Mouse (Mus musculus): ENCODE results near the gene Rsl1d1. TPM values are rescaled to one million over a fixed set of nuclear protein-coding genes. Genes with fewer than 3 reads are reported as not detected.
"Not testable (repeated sequence)": the region's sequence is repeated elsewhere in the genome, so short reads cannot be mapped to it uniquely, and the experiment has no call there.

Gene Rsl1d1
- polyA plus RNA-seq, 1 experiment from 2014 or later, result 127 TPM

DNA sequence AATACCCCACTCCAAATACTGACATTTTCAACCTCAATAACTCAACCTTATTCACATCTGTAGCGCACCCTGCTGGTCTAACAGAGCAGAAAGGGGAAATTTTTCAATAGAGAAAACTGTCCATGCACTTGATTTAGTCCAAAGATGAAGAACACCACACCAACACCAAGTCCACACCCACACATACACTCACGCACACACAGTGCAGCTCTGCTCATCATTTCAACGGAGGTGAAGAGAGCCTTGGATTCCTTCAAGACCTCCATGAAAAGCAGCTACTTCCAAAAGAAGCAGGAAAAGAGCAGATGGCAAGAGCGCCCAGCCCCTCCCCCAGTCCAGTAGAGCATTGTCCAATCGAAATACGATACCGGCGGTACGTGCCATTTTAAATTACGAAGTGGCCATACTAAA lies 28.5 kb downstream of the Rsl1d1 start:
- peaks cover 18% of the 10 kb centered on the region for H3K4me1 ChIP-seq (ENCODE audit: control insufficient read depth, insufficient read depth, low read length)
- no peak overlapping the region for H3K27ac ChIP-seq (ENCODE audit: low read length)
- H3K27me3 ChIP-seq (ENCODE audit: control insufficient read depth, insufficient read depth, low read depth, low read length), result no peaks in the 10 kb centered on the region
- peak overlapping the region; percentile 52 for H3K9ac ChIP-seq (ENCODE audit: low read depth, low read length)
- H3K4me3 ChIP-seq (ENCODE audit: low read depth, low read length), result peak overlapping the region; percentile 58
- no peaks in the 10 kb centered on the region for H3K9me3 ChIP-seq (replicated peaks; ENCODE audit: control insufficient read depth, low read length, poor library complexity, severe bottlenecking)
- H3K36me3 ChIP-seq (ENCODE audit: control insufficient read depth, insufficient read depth, low read length), result no peaks in the 10 kb centered on the region
- WGBS, result 9% methylated on average over 10 of the region's 10 CpGs
- ATAC-seq, result no peak
- peak overlapping the region; percentile 75 for H3K4me2 ChIP-seq (ENCODE audit: low read length)

DNA sequence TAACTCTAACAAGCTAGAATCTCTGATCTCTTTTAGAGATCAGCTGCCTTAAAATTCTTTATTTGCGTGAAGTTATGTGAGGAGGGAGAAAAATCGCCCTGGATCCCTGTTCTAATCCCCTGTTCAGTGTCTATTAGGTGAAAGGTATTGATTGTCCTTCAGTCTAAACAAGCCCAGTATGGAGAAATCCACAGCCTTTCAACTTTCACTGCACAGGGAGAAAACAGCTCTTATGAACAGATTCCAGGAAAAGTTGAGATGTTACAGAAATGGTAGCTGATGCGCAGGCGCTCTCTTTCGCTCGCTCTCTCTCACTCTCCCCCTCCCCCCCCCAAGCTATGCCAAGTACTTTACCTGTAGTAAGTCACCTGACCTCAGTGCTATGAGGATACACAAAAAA lies 31.5 kb downstream of the Rsl1d1 start:
- H3K4me2 ChIP-seq (ENCODE audit: low read length), result no peak overlapping the region
- no peaks in the 10 kb centered on the region for H3K27me3 ChIP-seq (ENCODE audit: control insufficient read depth, insufficient read depth, low read depth, low read length)
- ATAC-seq, result no peak
- no peak overlapping the region for H3K27ac ChIP-seq (ENCODE audit: low read length)
- peaks cover 10% of the 10 kb centered on the region for H3K4me1 ChIP-seq (ENCODE audit: control insufficient read depth, insufficient read depth, low read length)
- no peak overlapping the region for H3K9ac ChIP-seq (ENCODE audit: low read depth, low read length)
- H3K4me3 ChIP-seq (ENCODE audit: low read depth, low read length), result no peak overlapping the region
- no peaks in the 10 kb centered on the region for H3K9me3 ChIP-seq (replicated peaks; ENCODE audit: control insufficient read depth, low read length, poor library complexity, severe bottlenecking)
- H3K36me3 ChIP-seq (ENCODE audit: control insufficient read depth, insufficient read depth, low read length), result no peaks in the 10 kb centered on the region
- WGBS, result 92% methylated on average over 6 of the region's 6 CpGs

DNA sequence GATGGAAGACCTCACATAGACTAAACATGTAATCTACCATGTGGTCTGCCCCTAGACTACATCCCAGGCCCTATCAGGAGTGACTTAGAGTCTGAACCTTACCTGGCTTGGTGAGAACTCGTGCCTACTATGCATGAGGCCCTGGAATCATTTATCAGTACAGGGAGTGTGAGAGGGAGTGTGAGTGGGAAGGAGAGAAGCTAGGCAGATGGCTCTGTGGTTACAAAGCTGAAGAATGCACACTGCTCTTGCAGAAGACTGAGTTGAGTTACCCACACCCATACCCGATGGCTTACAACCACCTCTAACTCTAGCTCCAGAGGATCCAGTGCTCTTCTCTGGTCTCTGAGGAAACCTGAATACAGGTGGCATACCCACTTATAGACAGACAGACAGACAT lies 36.7 kb downstream of the Rsl1d1 start:
- H3K4me2 ChIP-seq (ENCODE audit: low read length), result no peak overlapping the region
- no peak for ATAC-seq
- H3K27me3 ChIP-seq (ENCODE audit: control insufficient read depth, insufficient read depth, low read depth, low read length), result no peaks in the 10 kb centered on the region
- peaks cover 7% of the 10 kb centered on the region for H3K36me3 ChIP-seq (ENCODE audit: control insufficient read depth, insufficient read depth, low read length)
- 98% methylated on average over 2 of the region's 2 CpGs for WGBS
- no peaks in the 10 kb centered on the region for H3K9me3 ChIP-seq (replicated peaks; ENCODE audit: control insufficient read depth, low read length, poor library complexity, severe bottlenecking)
- no peak overlapping the region for H3K4me3 ChIP-seq (ENCODE audit: low read depth, low read length)
- no peaks in the 10 kb centered on the region for H3K4me1 ChIP-seq (ENCODE audit: control insufficient read depth, insufficient read depth, low read length)
- H3K9ac ChIP-seq (ENCODE audit: low read depth, low read length), result no peak overlapping the region
- H3K27ac ChIP-seq (ENCODE audit: low read length), result no peak overlapping the region

DNA sequence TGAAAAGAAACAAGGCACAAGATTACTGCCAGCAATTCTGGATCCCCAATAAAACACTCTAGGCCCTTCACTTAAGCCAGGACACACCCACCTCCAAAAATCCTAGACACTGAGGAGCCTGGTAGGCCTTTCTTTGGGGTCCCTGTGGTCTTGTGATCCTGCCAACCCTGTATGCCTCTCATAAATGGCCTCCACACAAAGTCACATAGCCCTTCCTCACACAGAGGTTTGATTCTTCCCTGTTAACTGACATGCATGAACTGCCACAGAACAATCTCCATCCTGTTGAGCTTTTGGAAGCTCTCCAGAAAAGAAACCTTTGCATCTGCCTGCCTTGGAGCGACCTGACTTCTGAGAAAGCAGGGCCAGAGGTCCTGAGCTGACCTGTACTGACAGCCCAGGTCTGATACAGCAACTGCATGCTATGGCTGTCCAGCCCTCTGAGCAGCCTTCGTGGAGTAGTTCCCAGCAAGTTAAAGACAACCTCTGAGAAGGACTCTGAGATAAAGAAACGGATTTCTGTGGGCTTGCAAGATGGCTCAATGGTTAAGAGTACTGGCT lies 38.4 kb downstream of the Rsl1d1 start:
- H3K4me2 ChIP-seq (ENCODE audit: low read length), result no peak overlapping the region
- no peak overlapping the region for H3K4me3 ChIP-seq (ENCODE audit: low read depth, low read length)
- ATAC-seq, result no peak
- H3K9ac ChIP-seq (ENCODE audit: low read depth, low read length), result no peak overlapping the region
- H3K36me3 ChIP-seq (ENCODE audit: control insufficient read depth, insufficient read depth, low read length), result peaks cover 8% of the 10 kb centered on the region
- no peak overlapping the region for H3K27ac ChIP-seq (ENCODE audit: low read length)
- 84% methylated on average over 3 of the region's 3 CpGs for WGBS
- no peaks in the 10 kb centered on the region for H3K4me1 ChIP-seq (ENCODE audit: control insufficient read depth, insufficient read depth, low read length)
- no peaks in the 10 kb centered on the region for H3K27me3 ChIP-seq (ENCODE audit: control insufficient read depth, insufficient read depth, low read depth, low read length)
- no peaks in the 10 kb centered on the region for H3K9me3 ChIP-seq (replicated peaks; ENCODE audit: control insufficient read depth, low read length, poor library complexity, severe bottlenecking)

DNA sequence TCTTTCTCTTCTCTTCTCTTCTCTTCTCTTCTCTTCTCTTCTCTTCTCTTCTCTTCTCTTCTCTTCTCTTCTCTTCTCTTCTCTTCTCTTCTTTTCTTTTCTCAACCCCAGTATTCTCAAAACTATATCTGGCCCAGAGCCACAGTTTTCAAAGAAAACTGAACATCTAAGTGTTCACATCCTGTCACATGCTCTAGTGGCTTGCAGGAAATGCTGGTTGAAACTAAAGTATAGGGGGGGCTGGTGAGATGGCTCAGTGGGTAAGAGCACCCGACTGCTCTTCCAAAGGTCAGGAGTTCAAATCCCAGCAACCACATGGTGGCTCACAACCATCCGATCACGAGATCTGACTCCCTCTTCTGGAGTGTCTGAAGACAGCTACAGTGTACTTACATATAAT lies 45.4 kb downstream of the Rsl1d1 start:
- not testable (repeated sequence) for H3K4me3 ChIP-seq (ENCODE audit: low read depth, low read length); H3K9me3 ChIP-seq (replicated peaks; ENCODE audit: control insufficient read depth, low read length, poor library complexity, severe bottlenecking); ATAC-seq; H3K4me2 ChIP-seq (ENCODE audit: low read length); H3K27ac ChIP-seq (ENCODE audit: low read length); H3K9ac ChIP-seq (ENCODE audit: low read depth, low read length); H3K27me3 ChIP-seq (ENCODE audit: control insufficient read depth, insufficient read depth, low read depth, low read length); H3K4me1 ChIP-seq (ENCODE audit: control insufficient read depth, insufficient read depth, low read length)
- 88% methylated on average over 1 of the region's 3 CpGs for WGBS
- peaks cover 32% of the 10 kb centered on the region for H3K36me3 ChIP-seq (ENCODE audit: control insufficient read depth, insufficient read depth, low read length)

DNA sequence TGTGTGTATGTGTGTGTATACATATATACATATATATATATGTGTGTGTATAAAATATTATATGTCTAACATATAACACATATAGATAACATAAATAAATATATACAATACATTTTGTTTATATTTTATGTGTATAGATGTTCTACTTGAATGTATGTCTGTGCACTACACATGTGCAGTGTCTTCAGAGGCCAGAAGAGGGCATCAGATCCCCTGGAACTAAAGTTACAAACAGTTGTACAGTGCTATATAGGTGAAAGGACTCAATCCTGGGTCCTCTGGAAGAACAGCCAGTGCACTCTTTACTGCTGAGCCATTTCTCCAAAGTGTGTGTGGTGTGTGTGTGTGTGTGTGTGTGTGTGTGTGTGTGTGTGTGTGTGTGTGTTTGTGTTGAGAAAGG lies 48.6 kb downstream of the Rsl1d1 start:
- Histone ChIP-seq H3K9ac (ENCODE audit: low read depth, low read length) (no peak overlapping the region), H3K27ac (ENCODE audit: low read length) (no peak overlapping the region), H3K27me3 (ENCODE audit: control insufficient read depth, insufficient read depth, low read depth, low read length) (no peaks in the 10 kb centered on the region), H3K9me3 (replicated peaks; ENCODE audit: control insufficient read depth, low read length, poor library complexity, severe bottlenecking) (no peaks in the 10 kb centered on the region), H3K36me3 (ENCODE audit: control insufficient read depth, insufficient read depth, low read length) (peaks cover 31% of the 10 kb centered on the region), H3K4me1 (ENCODE audit: control insufficient read depth, insufficient read depth, low read length) (no peaks in the 10 kb centered on the region), H3K4me3 (ENCODE audit: low read depth, low read length) (no peak overlapping the region), H3K4me2 (ENCODE audit: low read length) (no peak overlapping the region)
- no peak for ATAC-seq

DNA sequence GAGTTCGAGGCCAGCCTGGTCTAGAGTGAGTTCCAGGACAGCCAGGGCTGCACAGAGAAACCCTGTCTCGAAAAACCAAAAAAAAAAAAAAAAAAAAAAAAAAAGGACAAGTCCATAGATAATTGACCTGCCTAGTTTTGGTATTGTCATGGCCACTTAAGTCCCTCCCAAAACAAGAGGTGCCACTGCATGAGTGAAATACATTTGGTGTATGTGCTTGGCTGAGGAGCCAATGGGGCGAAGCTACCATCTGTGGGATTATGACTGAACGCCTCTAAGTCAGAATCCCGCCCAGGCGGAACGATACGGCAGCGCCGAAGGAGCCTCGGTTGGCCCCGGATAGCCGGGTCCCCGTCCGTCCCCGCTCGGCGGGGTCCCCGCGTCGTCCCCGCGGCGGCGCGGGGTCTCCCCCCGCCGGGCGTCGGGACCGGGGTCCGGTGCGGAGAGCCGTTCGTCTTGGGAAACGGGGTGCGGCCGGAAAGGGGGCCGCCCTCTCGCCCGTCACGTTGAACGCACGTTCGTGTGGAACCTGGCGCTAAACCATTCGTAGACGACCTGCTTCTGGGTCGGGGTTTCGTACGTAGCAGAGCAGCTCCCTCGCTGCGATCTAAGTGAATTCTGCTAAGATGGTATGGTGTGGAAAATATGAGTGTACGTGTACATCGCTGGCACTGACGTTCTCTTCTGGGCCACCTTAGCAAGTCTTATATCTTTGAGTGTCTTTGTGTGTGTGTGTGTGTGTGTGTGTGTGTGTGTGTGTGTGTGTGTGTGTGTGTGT lies 59.2 kb downstream of the Rsl1d1 start:
- H3K4me2 ChIP-seq (ENCODE audit: low read length); H3K27me3 ChIP-seq (ENCODE audit: control insufficient read depth, insufficient read depth, low read depth, low read length); H3K9ac ChIP-seq (ENCODE audit: low read depth, low read length); H3K4me1 ChIP-seq (ENCODE audit: control insufficient read depth, insufficient read depth, low read length); H3K4me3 ChIP-seq (ENCODE audit: low read depth, low read length); H3K9me3 ChIP-seq (replicated peaks; ENCODE audit: control insufficient read depth, low read length, poor library complexity, severe bottlenecking); ATAC-seq; H3K27ac ChIP-seq (ENCODE audit: low read length): not testable (repeated sequence)
- H3K36me3 ChIP-seq (ENCODE audit: control insufficient read depth, insufficient read depth, low read length), result peaks cover 25% of the 10 kb centered on the region
- WGBS, result 17% methylated on average over 54 of the region's 56 CpGs

Small RNAs within 50 kb of the gene (microRNA-seq; reads per million reads assigned to microRNA genes)
- gene Gm23935, result 44.8 reads per million, percentile 45 among the genes with 10 or more reads in this experiment

Other genes with a start within 250 kb of the Rsl1d1 start
- 129 and 134 TPM in 2 replicates for gene Snn, start 142.4 kb downstream of the Rsl1d1 start, polyA plus RNA-seq (2015; fragmentation: Nextera tagmentation; extraction: Ambion mirVana)
- 22.7 and 25.4 TPM in 2 replicates for gene Litaf, start 137.2 kb downstream of the Rsl1d1 start, polyA plus RNA-seq (2015; fragmentation: Nextera tagmentation; extraction: Ambion mirVana)
- gene Txndc11, start 68.7 kb downstream of the Rsl1d1 start, polyA plus RNA-seq (2015; fragmentation: Nextera tagmentation; extraction: Ambion mirVana), result 27.1 and 30.2 TPM in 2 replicates
- gene Zc3h7a, start 26.9 kb downstream of the Rsl1d1 start, polyA plus RNA-seq (2015; fragmentation: Nextera tagmentation; extraction: Ambion mirVana), result 73.4 and 79.7 TPM in 2 replicates
- gene Gspt1, start 51.0 kb upstream of the Rsl1d1 start, polyA plus RNA-seq (2015; fragmentation: Nextera tagmentation; extraction: Ambion mirVana), result 39.6 and 41.9 TPM in 2 replicates
- not detected in 2 replicates for gene Tnfrsf17, start 110.5 kb upstream of the Rsl1d1 start, polyA plus RNA-seq (2015; fragmentation: Nextera tagmentation; extraction: Ambion mirVana)
- 16.8 and 19.3 TPM in 2 replicates for gene Snx29, start 119.6 kb upstream of the Rsl1d1 start, polyA plus RNA-seq (2015; fragmentation: Nextera tagmentation; extraction: Ambion mirVana)